Mouse (Mus musculus): Measurements from ENCODE around the gene Crisp2. TPM values are rescaled to one million over a fixed set of nuclear protein-coding genes. Genes with fewer than 3 reads are reported as not detected.

Crisp2 gene
- polyA plus RNA-seq, 1 experiment from 2014 or later: not detected

GRCm38 (mm10) chr17:40811560-40811959 lies 4.8 kb upstream of the Crisp2 start:
- ATAC-seq (ENCODE audit: low FRiP score) (no peak), DNase-seq (ENCODE audit: low spot score, missing footprints) (no peak)
- Histone ChIP-seq H3K27me3 (ENCODE audit: control insufficient read depth, insufficient read depth, low read length) (no peaks in the 10 kb centered on the region), H3K4me3 (ENCODE audit: low read depth, low read length) (no peak overlapping the region), H3K36me3 (ENCODE audit: control insufficient read depth, insufficient read depth, low read length) (no peaks in the 10 kb centered on the region), H3K27ac (ENCODE audit: low read depth, low read length) (no peak overlapping the region), H3K4me1 (ENCODE audit: control insufficient read depth, insufficient read depth, low read length) (no peaks in the 10 kb centered on the region), H3K9ac (ENCODE audit: low read length) (no peak overlapping the region), H3K4me2 (no peak overlapping the region), H3K9me3 (ENCODE audit: control insufficient read depth, low read length) (no peaks in the 10 kb centered on the region)
- 87% methylated on average over 1 of the region's 1 CpGs for WGBS

- H3K4me3 ChIP-seq (ENCODE audit: low read depth, low read length): no peak within 1 kb of the TSS
- H3K9ac ChIP-seq (ENCODE audit: low read length): no peak within 1 kb of the TSS
- 68% methylated on average over 1 of the region's 1 CpGs for WGBS
- ATAC-seq (ENCODE audit: low FRiP score): no peak
- no peak within 1 kb of the TSS for H3K27ac ChIP-seq (ENCODE audit: low read depth, low read length)
- H3K36me3 ChIP-seq (ENCODE audit: control insufficient read depth, insufficient read depth, low read length): no peaks in the 10 kb centered on the region
- H3K9me3 ChIP-seq (ENCODE audit: control insufficient read depth, low read length): no peaks in the 10 kb centered on the region
- no peak within 1 kb of the TSS for H3K4me2 ChIP-seq
- H3K4me1 ChIP-seq (ENCODE audit: control insufficient read depth, insufficient read depth, low read length): no peaks in the 10 kb centered on the region
- H3K27me3 ChIP-seq (ENCODE audit: control insufficient read depth, insufficient read depth, low read length): no peaks in the 10 kb centered on the region
- DNase-seq (ENCODE audit: low spot score, missing footprints): no peak
Observed at GRCm38 (mm10) chr17:40810934-40811333, 4.1 kb upstream of the Crisp2 start, which contains the start of gene Rhag. Gene Rhag (plus strand): TSS chr17:40811126.

DNA sequence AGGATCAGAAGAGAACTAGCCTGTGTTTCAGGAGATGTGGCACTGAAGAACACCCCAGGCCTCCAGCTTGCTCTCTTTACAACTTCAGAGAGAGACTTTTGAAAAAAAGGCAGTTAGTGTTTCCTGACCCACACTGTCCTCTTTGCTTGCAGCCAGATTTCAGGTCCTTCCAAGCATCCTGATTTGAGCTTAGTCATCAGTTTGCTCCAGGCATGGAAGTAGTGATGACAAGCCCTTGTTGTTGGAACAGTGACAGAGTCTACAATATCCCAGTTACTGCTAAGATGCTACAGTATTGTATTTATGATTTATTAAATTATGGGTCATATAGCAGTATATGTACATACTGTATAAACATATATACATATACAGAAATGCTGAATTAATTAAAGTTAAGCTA lies 1.3 kb upstream of the Crisp2 start:
- H3K36me3 ChIP-seq (ENCODE audit: control insufficient read depth, insufficient read depth, low read length): no peaks in the 10 kb centered on the region
- no peaks in the 10 kb centered on the region for H3K9me3 ChIP-seq (ENCODE audit: control insufficient read depth, low read length)
- no peak overlapping the region for H3K27ac ChIP-seq (ENCODE audit: low read depth, low read length)
- H3K4me2 ChIP-seq: no peak overlapping the region
- ATAC-seq (ENCODE audit: low FRiP score): no peak
- no peaks in the 10 kb centered on the region for H3K4me1 ChIP-seq (ENCODE audit: control insufficient read depth, insufficient read depth, low read length)
- H3K9ac ChIP-seq (ENCODE audit: low read length): no peak overlapping the region
- no peak overlapping the region for H3K4me3 ChIP-seq (ENCODE audit: low read depth, low read length)
- DNase-seq (ENCODE audit: low spot score, missing footprints): no peak
- no peaks in the 10 kb centered on the region for H3K27me3 ChIP-seq (ENCODE audit: control insufficient read depth, insufficient read depth, low read length)

DNA sequence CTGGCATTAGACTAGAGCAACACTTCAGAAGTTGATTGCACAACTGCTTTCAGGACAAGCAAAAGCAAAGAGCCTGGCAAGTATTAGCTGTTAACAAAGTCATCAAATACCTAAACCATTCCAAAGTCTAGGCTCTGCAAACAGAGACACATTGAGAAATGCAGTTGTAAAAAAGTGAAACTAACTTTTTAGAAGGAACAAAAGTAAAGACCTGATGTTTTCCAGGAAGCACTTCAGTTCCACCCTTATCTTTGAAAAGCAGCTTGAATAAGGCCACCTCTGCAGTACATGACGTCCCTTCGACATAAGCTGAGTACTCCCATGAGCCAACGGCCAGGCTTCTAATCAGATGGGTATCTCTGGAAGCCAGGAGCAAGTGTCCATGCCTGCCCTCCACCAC lies 253 bp downstream of the Crisp2 start:
- Histone ChIP-seq H3K36me3 (ENCODE audit: control insufficient read depth, insufficient read depth, low read length) (no peaks in the 10 kb centered on the region), H3K27ac (ENCODE audit: low read depth, low read length) (no peak overlapping the region), H3K4me2 (no peak overlapping the region), H3K27me3 (ENCODE audit: control insufficient read depth, insufficient read depth, low read length) (no peaks in the 10 kb centered on the region), H3K4me1 (ENCODE audit: control insufficient read depth, insufficient read depth, low read length) (no peaks in the 10 kb centered on the region), H3K4me3 (ENCODE audit: low read depth, low read length) (no peak overlapping the region), H3K9me3 (ENCODE audit: control insufficient read depth, low read length) (no peaks in the 10 kb centered on the region), H3K9ac (ENCODE audit: low read length) (no peak overlapping the region)
- 70% methylated on average over 3 of the region's 3 CpGs for WGBS
- no peak for DNase-seq (ENCODE audit: low spot score, missing footprints)
- no peak for ATAC-seq (ENCODE audit: low FRiP score)

DNA sequence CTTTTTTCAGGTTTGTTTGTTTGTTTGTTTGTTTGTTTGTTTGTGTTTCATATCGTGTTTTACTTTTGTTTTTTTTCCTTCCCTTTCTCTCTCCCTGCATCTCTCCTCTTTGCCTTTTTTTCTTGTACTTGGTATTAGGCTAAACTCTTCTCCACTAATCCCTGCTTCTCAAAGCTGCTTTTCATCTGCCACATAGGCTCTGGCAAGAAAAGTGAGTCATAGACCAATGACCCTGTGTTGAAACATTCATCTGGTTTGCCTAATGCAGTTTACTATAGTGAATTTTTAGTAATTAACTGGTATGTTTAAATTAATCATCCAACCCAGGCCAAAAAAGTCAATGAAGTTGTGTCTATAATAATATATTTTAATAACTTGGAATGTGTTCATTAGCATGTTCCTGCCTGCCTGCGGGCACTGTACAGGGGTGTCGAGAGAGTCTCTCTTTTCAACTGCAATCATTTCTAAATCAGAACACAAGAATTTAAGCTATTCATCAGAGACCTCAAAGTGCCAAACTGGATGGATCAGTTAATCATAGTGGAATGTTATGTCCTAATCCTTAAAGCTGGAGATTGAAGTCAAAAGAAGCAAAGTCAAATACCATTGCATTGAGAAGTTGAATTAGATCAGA lies 4.0 kb downstream of the Crisp2 start:
- ATAC-seq (ENCODE audit: low FRiP score): no peak
- no peaks in the 10 kb centered on the region for H3K27me3 ChIP-seq (ENCODE audit: control insufficient read depth, insufficient read depth, low read length)
- H3K4me3 ChIP-seq (ENCODE audit: low read depth, low read length): no peak overlapping the region
- WGBS: 86% methylated on average over 3 of the region's 3 CpGs
- H3K9me3 ChIP-seq (ENCODE audit: control insufficient read depth, low read length): no peaks in the 10 kb centered on the region
- no peaks in the 10 kb centered on the region for H3K4me1 ChIP-seq (ENCODE audit: control insufficient read depth, insufficient read depth, low read length)
- H3K27ac ChIP-seq (ENCODE audit: low read depth, low read length): no peak overlapping the region
- H3K36me3 ChIP-seq (ENCODE audit: control insufficient read depth, insufficient read depth, low read length): no peaks in the 10 kb centered on the region
- H3K9ac ChIP-seq (ENCODE audit: low read length): no peak overlapping the region
- no peak overlapping the region for H3K4me2 ChIP-seq
- no peak for DNase-seq (ENCODE audit: low spot score, missing footprints)

DNA sequence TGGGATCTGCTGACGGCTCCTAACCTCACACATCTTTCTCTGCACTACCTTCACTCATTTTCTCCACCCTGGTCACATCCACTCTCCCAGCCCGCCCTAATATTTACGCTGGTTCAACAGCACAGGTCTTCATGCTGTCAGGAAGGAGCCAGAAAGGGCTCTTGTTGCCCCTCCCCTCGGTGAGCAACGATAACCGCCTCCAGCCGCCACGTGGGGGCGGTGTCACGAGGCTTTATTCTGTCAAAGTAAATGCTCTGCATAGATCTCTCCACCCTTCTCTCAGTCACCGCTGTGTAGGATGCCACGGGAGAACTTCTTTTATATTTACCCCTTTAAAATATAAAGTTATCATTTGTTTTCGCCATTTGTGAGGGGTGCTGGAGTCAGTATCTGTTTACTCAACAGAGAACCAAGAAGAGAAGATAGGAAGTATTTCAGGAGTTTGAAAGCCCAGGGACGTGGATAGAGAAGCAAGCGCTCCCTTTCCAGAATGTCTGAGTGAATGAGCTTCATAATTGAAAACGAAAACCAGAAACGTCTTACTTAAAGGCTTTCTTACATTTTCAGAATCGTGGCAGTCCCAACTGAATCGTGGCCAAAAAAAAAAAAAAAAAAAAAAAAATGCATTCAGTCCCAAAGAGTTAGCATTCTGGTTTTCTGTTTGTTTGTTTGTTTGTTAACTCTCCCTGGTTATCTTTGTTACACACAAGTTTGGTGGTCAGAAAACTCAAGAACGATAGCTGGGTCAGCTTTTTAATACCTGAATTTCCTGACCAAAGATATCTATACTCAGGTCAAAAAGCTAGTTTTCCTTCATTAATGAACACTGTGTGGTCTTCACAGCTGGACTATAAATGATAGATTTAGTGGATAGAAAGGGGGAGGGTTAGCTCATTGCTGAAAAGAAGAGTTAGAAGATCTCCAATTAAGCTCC lies 12.6 kb downstream of the Crisp2 start:
- WGBS: 60% methylated on average over 20 of the region's 20 CpGs
- DNase-seq (ENCODE audit: low spot score, missing footprints) (no peak), ATAC-seq (ENCODE audit: low FRiP score) (no peak)
- Histone ChIP-seq H3K9me3 (ENCODE audit: control insufficient read depth, low read length) (no peaks in the 10 kb centered on the region), H3K4me2 (no peak overlapping the region), H3K9ac (ENCODE audit: low read length) (no peak overlapping the region), H3K27me3 (ENCODE audit: control insufficient read depth, insufficient read depth, low read length) (no peaks in the 10 kb centered on the region), H3K4me1 (ENCODE audit: control insufficient read depth, insufficient read depth, low read length) (no peaks in the 10 kb centered on the region), H3K36me3 (ENCODE audit: control insufficient read depth, insufficient read depth, low read length) (no peaks in the 10 kb centered on the region), H3K4me3 (ENCODE audit: low read depth, low read length) (no peak overlapping the region), H3K27ac (ENCODE audit: low read depth, low read length) (no peak overlapping the region)

DNA sequence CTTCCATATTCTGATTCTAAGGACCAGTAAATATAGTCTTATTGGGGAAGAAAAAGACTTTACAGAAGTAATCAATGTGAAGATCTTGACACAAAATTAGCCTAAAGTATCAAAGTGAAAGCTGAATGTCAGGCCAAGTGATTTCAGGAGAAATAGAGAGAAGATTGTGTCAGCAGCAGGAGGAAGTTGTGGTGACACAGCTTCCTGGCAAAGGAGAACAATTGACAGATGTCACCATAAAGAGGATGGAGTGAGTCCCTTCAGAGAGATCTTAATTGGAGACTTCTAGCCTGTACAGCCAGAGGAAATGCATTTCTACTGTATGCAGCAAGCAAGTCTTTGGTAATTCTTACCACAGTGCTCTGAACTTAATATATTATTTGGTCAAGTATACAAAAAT lies 16.9 kb downstream of the Crisp2 start:
- Histone ChIP-seq H3K4me3 (ENCODE audit: low read depth, low read length) (no peak overlapping the region), H3K9me3 (ENCODE audit: control insufficient read depth, low read length) (no peaks in the 10 kb centered on the region), H3K27ac (ENCODE audit: low read depth, low read length) (no peak overlapping the region), H3K27me3 (ENCODE audit: control insufficient read depth, insufficient read depth, low read length) (no peaks in the 10 kb centered on the region), H3K4me2 (no peak overlapping the region), H3K36me3 (ENCODE audit: control insufficient read depth, insufficient read depth, low read length) (no peaks in the 10 kb centered on the region), H3K4me1 (ENCODE audit: control insufficient read depth, insufficient read depth, low read length) (no peaks in the 10 kb centered on the region), H3K9ac (ENCODE audit: low read length) (no peak overlapping the region)
- ATAC-seq (ENCODE audit: low FRiP score) (no peak), DNase-seq (ENCODE audit: low spot score, missing footprints) (no peak)

GRCm38 (mm10) chr17:40767120-40767519 lies 39.7 kb downstream of the Crisp2 start:
- no peak overlapping the region for H3K27ac ChIP-seq (ENCODE audit: low read depth, low read length)
- no peak overlapping the region for H3K4me3 ChIP-seq (ENCODE audit: low read depth, low read length)
- WGBS: 85% methylated on average over 1 of the region's 1 CpGs
- no peaks in the 10 kb centered on the region for H3K36me3 ChIP-seq (ENCODE audit: control insufficient read depth, insufficient read depth, low read length)
- ATAC-seq (ENCODE audit: low FRiP score) (no peak), DNase-seq (ENCODE audit: low spot score, missing footprints) (no peak)
- no peak overlapping the region for H3K9ac ChIP-seq (ENCODE audit: low read length)
- H3K9me3 ChIP-seq (ENCODE audit: control insufficient read depth, low read length): no peaks in the 10 kb centered on the region
- no peaks in the 10 kb centered on the region for H3K4me1 ChIP-seq (ENCODE audit: control insufficient read depth, insufficient read depth, low read length)
- no peak overlapping the region for H3K4me2 ChIP-seq
- H3K27me3 ChIP-seq (ENCODE audit: control insufficient read depth, insufficient read depth, low read length): no peaks in the 10 kb centered on the region

DNA sequence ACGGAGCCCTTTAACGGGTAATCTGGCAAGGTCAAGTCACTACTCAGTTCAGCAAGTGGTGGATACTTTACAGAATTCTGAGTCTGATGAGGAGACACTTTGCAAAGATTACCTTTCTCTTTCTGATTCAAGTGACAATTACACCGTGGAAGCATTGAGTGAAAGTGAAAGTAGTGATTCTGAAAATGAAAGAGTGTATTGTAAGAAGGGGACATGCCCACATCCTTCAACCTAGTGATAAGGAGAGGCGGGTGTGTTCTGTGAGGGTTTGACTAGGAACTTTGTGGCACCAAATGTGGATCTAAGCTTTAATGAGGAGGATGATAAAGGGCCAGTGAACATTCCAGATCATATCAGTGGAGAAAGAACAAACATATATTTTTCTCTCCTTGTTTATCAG lies 43.1 kb downstream of the Crisp2 start:
- DNase-seq (ENCODE audit: low spot score, missing footprints) (no peak), ATAC-seq (ENCODE audit: low FRiP score) (no peak)
- no peaks in the 10 kb centered on the region for H3K27me3 ChIP-seq (ENCODE audit: control insufficient read depth, insufficient read depth, low read length)
- H3K36me3 ChIP-seq (ENCODE audit: control insufficient read depth, insufficient read depth, low read length): no peaks in the 10 kb centered on the region
- no peak overlapping the region for H3K4me3 ChIP-seq (ENCODE audit: low read depth, low read length)
- H3K4me2 ChIP-seq: no peak overlapping the region
- WGBS: 79% methylated on average over 4 of the region's 4 CpGs
- no peak overlapping the region for H3K27ac ChIP-seq (ENCODE audit: low read depth, low read length)
- H3K9ac ChIP-seq (ENCODE audit: low read length): no peak overlapping the region
- H3K9me3 ChIP-seq (ENCODE audit: control insufficient read depth, low read length): no peaks in the 10 kb centered on the region
- H3K4me1 ChIP-seq (ENCODE audit: control insufficient read depth, insufficient read depth, low read length): no peaks in the 10 kb centered on the region
